Mouse (Mus musculus) erythroblast, adult 5-6 weeks (primary cell): ENCODE results near the gene Gng12. TPM values are rescaled to one million over a fixed set of nuclear protein-coding genes. Genes with fewer than 3 reads are reported as not detected.
"Not testable (repeated sequence)": the region's sequence is repeated elsewhere in the genome, so short reads cannot be mapped to it uniquely, and the experiment has no call there.

Experiments used
- ATAC-seq: replicated peaks from 2 replicates; pipeline ENCODE4 v1.8.0; 2016; ENCODE audit warnings: moderate number of reproducible peaks, mild to moderate bottlenecking, moderate TSS enrichment, inconsistent platforms; ENCODE audit not compliant: poor library complexity, low FRiP score, severe bottlenecking
- total RNA-seq, 2 experiments: library from RNA; stranded (forward) in 1 of 2; stranded (reverse) in 1 of 2; fragments of 150-400 nt in 1 of 2; fragments of 200-764, 138-1000 nt in 1 of 2; gene quantifications; 2 replicates each; pipeline versions ENCODE4 v1.2.3 to v1.2.4; 2015 to 2017; ENCODE audit warnings: low replicate concordance in 2 of 2

Gng12 gene
- total RNA-seq, 2 experiments from 2014 or later, result 8.5 to 39.2 TPM

- no peak for ATAC-seq
Measured at GRCm38 (mm10) chr6:66948848-66949247, 52.7 kb downstream of the Gng12 start.

GRCm38 (mm10) chr6:66951726-66952418 lies 55.7 kb downstream of the Gng12 start:
- ATAC-seq, result no peak

DNA sequence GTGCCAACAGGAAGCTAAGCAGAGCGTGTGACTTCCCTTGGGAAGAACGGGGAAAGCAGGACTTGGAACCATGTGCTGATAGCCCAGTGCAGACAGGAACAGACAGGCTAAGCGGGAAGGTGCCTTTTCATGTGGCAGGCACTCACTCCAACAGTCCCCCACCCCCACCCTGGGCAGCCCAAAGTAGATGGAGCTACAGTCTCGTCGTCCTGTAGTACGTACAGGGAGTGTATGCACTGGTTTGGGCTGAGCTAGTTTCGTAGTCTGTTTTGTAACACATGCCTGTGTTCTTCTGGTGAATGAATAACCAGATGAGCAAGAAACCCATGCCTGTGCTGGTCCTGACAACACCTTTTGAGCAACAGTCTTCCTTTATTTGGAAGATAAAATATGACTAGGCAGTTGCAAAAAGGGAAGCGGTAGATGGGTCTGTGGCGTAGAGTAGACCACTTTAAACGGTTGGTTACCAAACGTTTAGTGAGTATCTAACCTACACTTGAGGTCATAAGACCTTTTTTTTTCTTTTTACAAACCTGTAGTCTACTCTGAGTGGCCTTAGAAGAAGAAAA lies 57.8 kb downstream of the Gng12 start:
- no peak for ATAC-seq

DNA sequence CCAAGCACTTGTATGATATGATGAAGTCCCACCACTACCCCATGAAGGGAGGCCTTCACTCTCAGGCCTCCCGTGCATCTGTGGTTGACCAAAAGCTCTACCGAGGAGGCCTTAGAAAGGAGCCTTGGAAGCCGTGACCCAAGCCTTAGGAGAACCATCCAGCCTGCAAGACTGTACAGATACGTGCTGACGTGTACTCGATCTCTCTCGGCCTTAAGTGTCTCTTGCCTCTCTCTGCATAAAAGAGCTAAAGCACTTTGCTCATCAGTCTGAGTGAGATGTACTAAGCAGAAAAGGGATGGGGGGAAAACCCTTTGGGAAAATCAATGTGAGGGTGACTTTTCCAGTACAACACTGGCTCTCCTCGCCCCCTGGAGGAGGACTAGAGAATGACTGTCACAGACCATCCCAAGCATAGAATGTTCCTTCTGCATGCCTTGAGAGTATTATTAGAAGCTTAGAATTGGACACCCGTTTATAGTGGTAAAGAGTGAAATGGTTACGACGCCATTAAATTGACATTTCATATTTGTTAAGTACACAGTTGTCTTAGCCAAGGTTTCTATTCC lies 59.0 kb downstream of the Gng12 start:
- ATAC-seq, result peak; percentile 71

DNA sequence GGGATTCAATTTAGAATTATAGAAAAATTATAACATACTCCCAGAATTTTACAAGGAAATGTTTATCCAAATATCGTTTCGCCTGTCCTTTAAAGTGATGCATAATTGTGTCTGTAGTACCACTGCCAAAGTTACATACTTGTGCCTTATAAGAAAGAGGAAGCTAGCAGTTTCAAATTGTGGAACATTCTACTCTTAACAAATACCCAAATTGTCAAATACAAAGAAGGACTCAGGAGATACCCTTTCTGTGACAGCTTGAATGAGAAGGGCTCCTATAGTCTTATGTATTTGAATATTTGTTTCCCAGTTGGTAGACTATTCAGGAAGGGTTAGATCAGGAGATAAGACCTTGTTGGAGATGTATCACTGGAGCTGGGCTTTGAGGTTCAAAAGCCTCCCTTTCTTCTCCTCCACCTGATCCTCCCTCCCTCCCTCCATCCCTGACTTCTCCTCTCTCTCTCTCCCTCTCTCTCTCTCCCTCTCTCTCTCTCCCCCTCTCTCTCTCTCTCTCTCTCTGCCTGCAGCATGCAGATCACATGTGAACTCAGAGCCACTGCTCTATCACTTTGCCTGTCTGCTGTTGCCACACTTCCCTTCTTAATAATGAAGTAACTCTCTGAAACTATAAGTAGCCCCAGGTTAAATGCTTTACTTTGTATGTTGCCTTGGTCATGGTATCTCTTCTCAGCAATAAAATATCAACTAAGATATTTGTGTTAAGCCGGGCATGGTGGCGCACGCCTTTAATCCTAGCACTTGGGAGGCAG lies 62.5 kb downstream of the Gng12 start:
- ATAC-seq, result no peak

GRCm38 (mm10) chr6:66962582-66963043 lies 66.4 kb downstream of the Gng12 start:
- ATAC-seq, result peak; percentile 86

- ATAC-seq, result no peak
Measured at GRCm38 (mm10) chr6:66963068-66963467, 66.9 kb downstream of the Gng12 start.

GRCm38 (mm10) chr6:66963651-66964050 lies 67.5 kb downstream of the Gng12 start:
- ATAC-seq, result not testable (repeated sequence)

GRCm38 (mm10) chr6:66964222-66964621 lies 68.0 kb downstream of the Gng12 start:
- ATAC-seq, result no peak

DNA sequence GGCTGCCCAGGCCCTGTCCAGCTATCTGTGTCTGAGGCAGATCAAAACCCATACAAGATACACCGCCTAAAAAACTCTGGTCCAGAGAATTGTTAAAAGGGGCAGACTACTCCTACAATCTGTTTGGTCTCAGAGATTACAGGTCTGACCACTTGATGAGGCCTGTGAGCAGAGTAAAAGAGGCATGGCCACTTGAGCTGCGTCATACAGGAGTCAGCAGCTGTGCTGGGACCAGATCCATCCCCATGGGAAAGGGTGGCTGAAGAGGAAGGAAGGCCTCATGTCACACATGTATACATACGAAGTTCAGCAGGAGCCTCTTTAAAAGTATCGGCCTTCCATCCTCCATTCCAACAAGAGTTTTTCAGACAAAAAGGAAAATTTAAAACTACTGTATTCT lies 69.0 kb downstream of the Gng12 start:
- ATAC-seq, result no peak

- ATAC-seq, result 0 out of 2 replicates have a peak, but pooled peaks have one; percentile 26
Measured at GRCm38 (mm10) chr6:66967788-66968187, 71.6 kb downstream of the Gng12 start.

- no peak for ATAC-seq
Measured at GRCm38 (mm10) chr6:66969446-66969845, 73.2 kb downstream of the Gng12 start.

DNA sequence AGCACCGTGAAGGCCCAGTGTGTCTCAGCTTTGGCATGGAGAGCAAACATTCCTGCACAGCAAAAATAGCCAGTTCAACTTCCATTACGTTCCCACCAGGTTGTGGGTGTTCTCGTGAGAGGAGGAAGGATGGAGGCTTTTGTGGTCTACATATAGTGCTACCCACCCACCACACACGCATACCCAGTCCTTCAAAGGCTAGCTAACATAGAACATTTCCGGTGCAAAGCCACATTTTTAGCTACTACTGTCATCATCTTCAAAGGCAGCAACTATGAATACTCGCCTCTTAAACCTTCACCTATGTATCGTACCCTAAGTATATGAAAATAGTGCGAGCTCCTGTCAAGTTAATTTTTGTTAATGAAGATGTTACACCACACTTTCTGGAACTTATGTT lies 76.1 kb downstream of the Gng12 start:
- no peak for ATAC-seq

DNA sequence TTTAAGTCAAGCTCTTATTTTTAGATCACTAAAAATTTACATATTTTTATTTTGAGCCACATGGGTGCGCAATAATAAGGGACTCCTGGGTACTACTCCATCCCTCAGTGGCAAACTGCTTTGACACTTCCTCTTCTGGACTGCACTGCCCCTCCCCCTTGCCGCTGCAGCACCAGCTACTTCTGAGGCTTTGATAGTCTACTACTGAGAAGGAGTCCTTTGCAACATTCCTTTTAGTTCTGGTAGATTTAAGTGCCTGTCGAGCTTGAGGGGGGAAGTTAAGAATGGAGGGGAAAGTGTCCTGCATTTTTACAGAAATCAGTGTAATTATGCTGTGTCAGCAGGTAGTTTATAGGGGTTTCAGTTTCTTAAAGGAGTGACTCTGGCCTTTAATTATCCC lies 77.0 kb downstream of the Gng12 start:
- ATAC-seq, result 0 out of 2 replicates have a peak, but pooled peaks have one; percentile 29

- ATAC-seq, result peak; percentile 54; the same call in 1 of the 2 replicates
Measured at GRCm38 (mm10) chr6:66975522-66975921, 79.3 kb downstream of the Gng12 start.

- ATAC-seq, result no peak
Measured at GRCm38 (mm10) chr6:66979197-66979596, 83.0 kb downstream of the Gng12 start.

GRCm38 (mm10) chr6:66980040-66980439 lies 83.8 kb downstream of the Gng12 start:
- no peak for ATAC-seq

DNA sequence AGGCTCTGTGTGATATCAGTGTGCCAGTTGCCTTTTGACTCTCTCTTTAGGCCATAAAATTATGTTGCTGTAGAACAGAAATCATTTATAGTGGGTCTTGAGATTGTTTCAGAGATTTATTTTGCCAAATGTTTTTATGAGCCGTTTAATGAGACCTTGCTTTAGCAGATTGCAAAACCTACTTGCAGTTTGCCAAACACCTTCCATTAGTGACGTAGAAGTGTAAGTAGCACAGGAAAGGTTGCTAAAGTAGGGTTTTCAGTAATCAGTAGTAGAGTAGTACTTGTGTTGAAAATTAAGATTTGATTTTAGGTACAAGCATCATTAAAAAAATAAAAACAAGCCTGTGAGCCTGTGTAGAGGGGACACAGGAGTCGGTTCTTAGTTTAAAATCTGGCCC lies 85.2 kb downstream of the Gng12 start:
- no peak for ATAC-seq

DNA sequence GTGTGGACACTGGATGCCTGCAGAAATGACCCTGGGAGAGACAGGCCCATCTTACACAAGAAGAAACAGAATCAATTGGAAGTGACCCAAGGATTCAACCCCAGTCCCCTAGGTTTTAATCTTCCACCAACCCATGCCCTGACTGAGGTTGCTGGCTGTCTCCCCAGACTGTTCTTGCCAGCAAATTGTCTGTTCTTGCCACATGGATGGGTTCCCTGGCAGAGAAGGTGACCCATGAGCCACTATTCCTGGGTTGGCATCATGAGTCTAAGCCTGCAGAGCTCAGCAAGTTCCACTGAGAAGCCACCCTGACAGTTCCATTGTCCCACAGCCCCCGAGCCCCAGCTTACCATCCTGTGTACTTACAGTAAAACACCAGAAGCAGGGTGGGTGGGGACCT lies 85.7 kb downstream of the Gng12 start:
- ATAC-seq, result no peak

GRCm38 (mm10) chr6:66984079-66984478 lies 87.9 kb downstream of the Gng12 start:
- ATAC-seq, result no peak
